Mouse (Mus musculus) forebrain, embryonic 13.5 days (tissue): ENCODE measurements around the gene Ythdf2. TPM values are rescaled to one million over a fixed set of nuclear protein-coding genes. Genes with fewer than 3 reads are reported as not detected.

Experiments
- ATAC-seq: fragments of 200-750 bp; cut with Nextera tagmentation; 2 replicates; pipeline ENCODE4 v1.8.0; 2017
- H3K27ac ChIP-seq: fragments of 300-500 bp; sonication (generic); 2 replicates; pipeline ENCODE4 v1.5.1; 2015; ENCODE audit warnings: inconsistent platforms, mild to moderate bottlenecking, moderate library complexity
- H3K27me3 ChIP-seq: fragments of 300-500 bp; sonication (generic); 2 replicates; pipeline ENCODE4 v1.6.1; 2015; ENCODE audit warnings: mild to moderate bottlenecking, inconsistent platforms
- H3K36me3 ChIP-seq: fragments of 300-500 bp; sonication (generic); 2 replicates; pipeline ENCODE4 v1.6.1; 2015; ENCODE audit warnings: mild to moderate bottlenecking, inconsistent platforms; ENCODE audit not compliant: poor library complexity, severe bottlenecking
- H3K4me1 ChIP-seq: fragments of 300-500 bp; sonication (generic); 2 replicates; pipeline ENCODE4 v1.6.1; 2015; ENCODE audit warnings: inconsistent platforms
- H3K4me2 ChIP-seq: fragments of 300-500 bp; sonication (generic); 2 replicates; pipeline ENCODE4 v1.6.1; 2015; ENCODE audit warnings: inconsistent platforms, mild to moderate bottlenecking, moderate library complexity
- H3K4me3 ChIP-seq: fragments of 300-500 bp; sonication (generic); 2 replicates; pipeline ENCODE4 v1.5.1; 2015; ENCODE audit warnings: mild to moderate bottlenecking, inconsistent platforms
- H3K9ac ChIP-seq: fragments of 300-500 bp; sonication (generic); 2 replicates; pipeline ENCODE4 v1.6.1; 2015; ENCODE audit warnings: mild to moderate bottlenecking, inconsistent platforms
- H3K9me3 ChIP-seq: fragments of 300-500 bp; sonication (generic); replicated peaks from 2 replicates; pipeline ENCODE4 v1.6.1; 2016; ENCODE audit warnings: inconsistent platforms
- WGBS: fragments of 180-500 bp; shearing (Covaris S2); methylation state at CpG from one replicate; pipeline ENCODE4 v1.1.7; 2015; 5-methylcytosine and 5-hydroxymethylcytosine counted together
- polyA plus RNA-seq: library from polyadenylated mRNA; unstranded; fragments of >200 nt; fragmentation: Nextera tagmentation; extraction: Ambion mirVana; gene quantifications from 2 replicates; pipeline ENCODE4 v1.2.1, GENCODE M21; 2015

Ythdf2 gene
- polyA plus RNA-seq = 154 and 162 TPM in 2 replicates

GRCm38 (mm10) chr4:132211953-132212734 lies at the start of gene Ythdf2:
Ythdf2 (minus strand) TSS chr4:132212303.
- peak within 1 kb of the TSS; percentile 100 for H3K4me3 ChIP-seq
- peak within 1 kb of the TSS; percentile 94 for H3K27ac ChIP-seq
- H3K4me1 ChIP-seq = peaks cover 28% of the 10 kb centered on the region
- ATAC-seq = peak; percentile 97
- peak within 1 kb of the TSS; percentile 86 for H3K4me2 ChIP-seq
- no peaks in the 10 kb centered on the region for H3K9me3 ChIP-seq
- H3K9ac ChIP-seq = peak within 1 kb of the TSS; percentile 100
- H3K27me3 ChIP-seq = no peaks in the 10 kb centered on the region
- 1% methylated on average over 74 of the region's 78 CpGs for WGBS
- H3K36me3 ChIP-seq = peaks cover 30% of the 10 kb centered on the region

GRCm38 (mm10) chr4:132260404-132261379 lies 48.6 kb upstream of the Ythdf2 start:
- Histone ChIP-seq H3K27me3 (no peaks in the 10 kb centered on the region), H3K27ac (peak overlapping the region; percentile 90), H3K4me1 (peaks cover 23% of the 10 kb centered on the region), H3K9ac (peak overlapping the region; percentile 93), H3K4me2 (peak overlapping the region; percentile 87), H3K9me3 (no peaks in the 10 kb centered on the region), H3K36me3 (no peaks in the 10 kb centered on the region), H3K4me3 (peak overlapping the region; percentile 86)
- ATAC-seq = peak; percentile 68
- 3% methylated on average over 34 of the region's 64 CpGs for WGBS

GRCm38 (mm10) chr4:132259248-132259647 lies 47.1 kb upstream of the Ythdf2 start:
- Histone ChIP-seq H3K36me3 (no peaks in the 10 kb centered on the region), H3K9me3 (no peaks in the 10 kb centered on the region), H3K9ac (0 out of 2 replicates have a peak overlapping the region, but pooled peaks have one; percentile 50), H3K27me3 (no peaks in the 10 kb centered on the region), H3K4me1 (peaks cover 23% of the 10 kb centered on the region), H3K4me3 (0 out of 2 replicates have a peak overlapping the region, but pooled peaks have one; percentile 4), H3K27ac (no peak overlapping the region), H3K4me2 (peak overlapping the region; percentile 87; the same call in 1 of the 2 replicates)
- WGBS = 94% methylated on average over 4 of the region's 4 CpGs
- no peak for ATAC-seq

GRCm38 (mm10) chr4:132256384-132256783 lies 44.3 kb upstream of the Ythdf2 start:
- H3K4me3 ChIP-seq = no peak overlapping the region
- no peak overlapping the region for H3K4me2 ChIP-seq
- no peak for ATAC-seq
- H3K4me1 ChIP-seq = peaks cover 17% of the 10 kb centered on the region
- H3K9ac ChIP-seq = no peak overlapping the region
- H3K36me3 ChIP-seq = peaks cover 4% of the 10 kb centered on the region
- H3K9me3 ChIP-seq = no peaks in the 10 kb centered on the region
- WGBS = 94% methylated on average over 3 of the region's 3 CpGs
- H3K27ac ChIP-seq = no peak overlapping the region
- H3K27me3 ChIP-seq = no peaks in the 10 kb centered on the region

- 78% methylated on average over 3 of the region's 3 CpGs for WGBS
- no peak overlapping the region for H3K4me2 ChIP-seq
Measured at GRCm38 (mm10) chr4:132254986-132255385, 42.9 kb upstream of the Ythdf2 start.

GRCm38 (mm10) chr4:132253622-132254021 lies 41.5 kb upstream of the Ythdf2 start:
- no peak for ATAC-seq
- WGBS = 73% methylated on average over 2 of the region's 2 CpGs
- H3K27ac ChIP-seq = no peak overlapping the region; the same call in 1 of the 2 replicates

More at GRCm38 (mm10) chr4:132254986-132255385, 42.9 kb upstream of the Ythdf2 start:
- peaks cover 18% of the 10 kb centered on the region for H3K36me3 ChIP-seq
- peaks cover 11% of the 10 kb centered on the region for H3K4me1 ChIP-seq
- H3K9ac ChIP-seq = no peak overlapping the region
- no peaks in the 10 kb centered on the region for H3K27me3 ChIP-seq
- no peak for ATAC-seq
- no peaks in the 10 kb centered on the region for H3K9me3 ChIP-seq
- H3K27ac ChIP-seq = no peak overlapping the region
- H3K4me3 ChIP-seq = no peak overlapping the region

GRCm38 (mm10) chr4:132253128-132253527 lies 41.0 kb upstream of the Ythdf2 start:
- Histone ChIP-seq H3K27ac (no peak overlapping the region; the same call in 1 of the 2 replicates), H3K36me3 (peaks cover 35% of the 10 kb centered on the region), H3K27me3 (no peaks in the 10 kb centered on the region), H3K4me1 (no peaks in the 10 kb centered on the region), H3K9me3 (no peaks in the 10 kb centered on the region), H3K4me2 (no peak overlapping the region), H3K4me3 (no peak overlapping the region), H3K9ac (no peak overlapping the region)
- ATAC-seq = no peak
- WGBS = 86% methylated on average over 8 of the region's 8 CpGs

More at GRCm38 (mm10) chr4:132253622-132254021, 41.5 kb upstream of the Ythdf2 start:
- H3K36me3 ChIP-seq = peaks cover 30% of the 10 kb centered on the region
- H3K4me1 ChIP-seq = no peaks in the 10 kb centered on the region
- no peaks in the 10 kb centered on the region for H3K9me3 ChIP-seq
- H3K9ac ChIP-seq = 0 out of 2 replicates have a peak overlapping the region, but pooled peaks have one; percentile 13
- no peaks in the 10 kb centered on the region for H3K27me3 ChIP-seq
- H3K4me2 ChIP-seq = no peak overlapping the region
- H3K4me3 ChIP-seq = no peak overlapping the region

- Histone ChIP-seq H3K9me3 (no peaks in the 10 kb centered on the region), H3K4me1 (no peaks in the 10 kb centered on the region), H3K27me3 (no peaks in the 10 kb centered on the region), H3K4me3 (no peak overlapping the region), H3K9ac (no peak overlapping the region), H3K4me2 (no peak overlapping the region), H3K36me3 (peaks cover 48% of the 10 kb centered on the region), H3K27ac (no peak overlapping the region)
- 98% methylated on average over 9 of the region's 9 CpGs for WGBS
- no peak for ATAC-seq
Measured at GRCm38 (mm10) chr4:132251596-132251995, 39.5 kb upstream of the Ythdf2 start.

GRCm38 (mm10) chr4:132247451-132247997 lies 35.4 kb upstream of the Ythdf2 start:
- 82% methylated on average over 5 of the region's 5 CpGs for WGBS
- H3K9me3 ChIP-seq = no peaks in the 10 kb centered on the region
- no peak overlapping the region for H3K9ac ChIP-seq
- no peaks in the 10 kb centered on the region for H3K4me1 ChIP-seq
- H3K27me3 ChIP-seq = no peaks in the 10 kb centered on the region
- no peak overlapping the region for H3K4me3 ChIP-seq
- ATAC-seq = no peak
- no peak overlapping the region for H3K4me2 ChIP-seq
- H3K27ac ChIP-seq = no peak overlapping the region
- H3K36me3 ChIP-seq = peaks cover 78% of the 10 kb centered on the region

GRCm38 (mm10) chr4:132245643-132246042 lies 33.5 kb upstream of the Ythdf2 start:
- Histone ChIP-seq H3K36me3 (peaks cover 84% of the 10 kb centered on the region), H3K9me3 (no peaks in the 10 kb centered on the region), H3K4me1 (no peaks in the 10 kb centered on the region), H3K27me3 (no peaks in the 10 kb centered on the region), H3K4me2 (no peak overlapping the region), H3K4me3 (no peak overlapping the region), H3K27ac (no peak overlapping the region), H3K9ac (no peak overlapping the region)
- WGBS = 89% methylated on average over 3 of the region's 3 CpGs
- ATAC-seq = no peak

GRCm38 (mm10) chr4:132241208-132241607 lies 29.1 kb upstream of the Ythdf2 start:
- peaks cover 85% of the 10 kb centered on the region for H3K36me3 ChIP-seq
- H3K27ac ChIP-seq = no peak overlapping the region

More at GRCm38 (mm10) chr4:132241208-132241607, 29.1 kb upstream of the Ythdf2 start:
- H3K27me3 ChIP-seq = no peaks in the 10 kb centered on the region
- 87% methylated on average over 3 of the region's 3 CpGs for WGBS
- H3K4me1 ChIP-seq = no peaks in the 10 kb centered on the region
- ATAC-seq = no peak
- no peaks in the 10 kb centered on the region for H3K9me3 ChIP-seq
- H3K4me2 ChIP-seq = no peak overlapping the region
- no peak overlapping the region for H3K9ac ChIP-seq
- no peak overlapping the region for H3K4me3 ChIP-seq
